Mouse (Mus musculus) liver, embryonic 14.5 days (tissue): ENCODE measurements around the gene Prpf6. TPM values are rescaled to one million over a fixed set of nuclear protein-coding genes. Genes with fewer than 3 reads are reported as not detected.

Source experiments
- ATAC-seq: fragments of 200-750 bp; cut with Nextera tagmentation; 2 replicates; pipeline ENCODE4 v1.8.0; 2017; ENCODE audit warnings: moderate number of reproducible peaks, mild to moderate bottlenecking, moderate library complexity; ENCODE audit not compliant: insufficient read depth
- DNase-seq, 3 experiments: peaks; one replicate each; pipeline ENCODE4 v3.0.0-alpha.2; 2012 to 2013; ENCODE audit warnings: low read depth in 3 of 3, low spot score in 3 of 3
- H3K27ac ChIP-seq: fragments of 300-500 bp; sonication (generic); 2 replicates; pipeline ENCODE4 v1.5.1; 2014; ENCODE audit warnings: moderate library complexity, mild to moderate bottlenecking, control low read depth, inconsistent platforms
- H3K27me3 ChIP-seq: fragments of 300-500 bp; sonication (generic); 2 replicates; pipeline ENCODE4 v1.6.1; 2014; ENCODE audit warnings: mild to moderate bottlenecking, low read length, moderate library complexity; ENCODE audit not compliant: control insufficient read depth, insufficient read depth
- H3K36me3 ChIP-seq: fragments of 300-500 bp; sonication (generic); replicated peaks from 2 replicates; pipeline ENCODE4 v1.6.1; 2014; ENCODE audit warnings: low read depth; ENCODE audit not compliant: control insufficient read depth, insufficient read depth
- H3K4me1 ChIP-seq, 2 experiments: fragments of 200-500 bp in 1 of 2; fragments of 300-500 bp in 1 of 2; sonication (generic) in 1 of 2; replicated peaks; 2 replicates each; pipeline ENCODE4 v1.6.1; 2012 to 2014; ENCODE audit warnings: antibody characterized with exemption in 1 of 2, inconsistent platforms in 1 of 2, low read length in 1 of 2; ENCODE audit not compliant: control insufficient read depth in 2 of 2, insufficient read depth in 2 of 2
- H3K4me2 ChIP-seq: fragments of 300-500 bp; sonication (generic); 2 replicates; pipeline ENCODE4 v1.6.1; 2014; ENCODE audit warnings: low read depth, mild to moderate bottlenecking, control low read depth, moderate library complexity
- H3K4me3 ChIP-seq, 2 experiments: fragments of 200-500 bp in 1 of 2; fragments of 300-500 bp in 1 of 2; sonication (generic) in 1 of 2; 2 replicates each; pipeline ENCODE4 v1.5.1; 2012 to 2014; ENCODE audit warnings: low read depth in 2 of 2, low read length in 2 of 2, mild to moderate bottlenecking in 2 of 2, control low read depth in 1 of 2, inconsistent platforms in 1 of 2, moderate library complexity in 1 of 2; ENCODE audit not compliant: insufficient read depth in 1 of 2
- H3K9ac ChIP-seq: fragments of 300-500 bp; sonication (generic); replicated peaks from 2 replicates; pipeline ENCODE4 v1.6.1; 2014; ENCODE audit warnings: mild to moderate bottlenecking, control low read depth, moderate library complexity
- H3K9me3 ChIP-seq: fragments of 300-500 bp; sonication (generic); 2 replicates; pipeline ENCODE4 v1.6.1; 2016; ENCODE audit warnings: low read length, mixed read lengths; ENCODE audit not compliant: control insufficient read depth
- CTCF ChIP-seq: IDR thresholded peaks from 2 replicates; pipeline ENCODE4 v1.5.1; 2016; ENCODE audit warnings: antibody characterized with exemption, low read depth, control low read depth
- EP300 ChIP-seq: IDR thresholded peaks from 2 replicates; pipeline ENCODE4 v1.6.1; 2016; ENCODE audit warnings: antibody characterized with exemption, low read depth
- WGBS: fragments of 180-500 bp; shearing (Covaris S2); extraction: QIAGEN DNeasy Blood & Tissue Kit; methylation state at CpG from one replicate; pipeline ENCODE4 v1.1.7; 2014; ENCODE audit not compliant: insufficient replicate concordance; 5-methylcytosine and 5-hydroxymethylcytosine counted together
- polyA plus RNA-seq, 2 experiments: library from polyadenylated mRNA; depleted of rRNA in 1 of 2; stranded (reverse) in 1 of 2; unstranded in 1 of 2; fragments of >200 nt; fragmentation: Nextera tagmentation in 1 of 2; extraction: Ambion mirVana in 1 of 2; gene quantifications; 2 replicates each; pipeline versions ENCODE4 v1.2.1 to v1.2.3; 2012 to 2014

The Prpf6 gene
- polyA plus RNA-seq, 2 experiments: 15.7 to 22.3 TPM

GRCm38 (mm10) chr2:181646626-181647472, 55.2 kb downstream of the Prpf6 start:
- DNase-seq (no peak), ATAC-seq (no peak)
- Histone ChIP-seq H3K4me2 (no peak overlapping the region), H3K36me3 (peaks cover 50% of the 10 kb centered on the region), H3K9ac (no peak overlapping the region), H3K27ac (no peak overlapping the region), H3K27me3 (no peaks in the 10 kb centered on the region), H3K4me1 (no peaks in the 10 kb centered on the region), H3K4me3 (no peak overlapping the region), H3K9me3 (no peaks in the 10 kb centered on the region)
- 84% methylated on average over 6 of the region's 6 CpGs for WGBS
- TF ChIP-seq CTCF: no peak
- no peak for TF ChIP-seq EP300

- H3K4me1 ChIP-seq: no peaks in the 10 kb centered on the region
- DNase-seq (no peak), ATAC-seq (no peak)
- no peak overlapping the region for H3K4me2 ChIP-seq
- WGBS: 83% methylated on average over 10 of the region's 10 CpGs
- no peak overlapping the region for H3K27ac ChIP-seq
- no peak for TF ChIP-seq EP300
- no peak for TF ChIP-seq CTCF
- no peak overlapping the region for H3K4me3 ChIP-seq
- H3K27me3 ChIP-seq: no peaks in the 10 kb centered on the region
- H3K36me3 ChIP-seq: peaks cover 43% of the 10 kb centered on the region
- H3K9me3 ChIP-seq: no peaks in the 10 kb centered on the region
- H3K9ac ChIP-seq: no peak overlapping the region
Measured at GRCm38 (mm10) chr2:181648926-181649325, 57.3 kb downstream of the Prpf6 start.

- H3K4me3 ChIP-seq: no peak overlapping the region
- peaks cover 23% of the 10 kb centered on the region for H3K36me3 ChIP-seq
- no peak overlapping the region for H3K9ac ChIP-seq
- H3K27me3 ChIP-seq: no peaks in the 10 kb centered on the region
- H3K4me1 ChIP-seq: no peaks in the 10 kb centered on the region
- no peaks in the 10 kb centered on the region for H3K9me3 ChIP-seq
- ATAC-seq (no peak), DNase-seq (no peak)
- no peak overlapping the region for H3K4me2 ChIP-seq
- no peak for TF ChIP-seq EP300
- TF ChIP-seq CTCF: no peak
- no peak overlapping the region for H3K27ac ChIP-seq
Measured at GRCm38 (mm10) chr2:181653065-181653464, 61.4 kb downstream of the Prpf6 start.

GRCm38 (mm10) chr2:181653523-181653922, 61.9 kb downstream of the Prpf6 start:
- Histone ChIP-seq H3K27ac (no peak overlapping the region), H3K9me3 (no peaks in the 10 kb centered on the region), H3K27me3 (no peaks in the 10 kb centered on the region), H3K9ac (no peak overlapping the region), H3K4me3 (no peak overlapping the region), H3K4me1 (no peaks in the 10 kb centered on the region), H3K4me2 (no peak overlapping the region), H3K36me3 (peaks cover 23% of the 10 kb centered on the region)
- DNase-seq (no peak), ATAC-seq (no peak)
- TF ChIP-seq EP300 (no peak), CTCF (no peak)
- 71% methylated on average over 1 of the region's 1 CpGs for WGBS

- Histone ChIP-seq H3K27me3 (no peaks in the 10 kb centered on the region), H3K4me2 (no peak within 1 kb of the TSS), H3K4me1 (peaks cover 0 to 7% of the 10 kb centered on the region in 2 experiments; a peak in 1 of 4 replicates), H3K9ac (no peak within 1 kb of the TSS), H3K36me3 (peaks cover 5% of the 10 kb centered on the region), H3K4me3 (no peak within 1 kb of the TSS), H3K27ac (no peak within 1 kb of the TSS), H3K9me3 (no peaks in the 10 kb centered on the region)
- 54% methylated on average over 3 of the region's 3 CpGs for WGBS
- DNase-seq (no peak), ATAC-seq (no peak)
- TF ChIP-seq CTCF (no peak), EP300 (no peak)
Measured at GRCm38 (mm10) chr2:181656734-181657133, 65.1 kb downstream of the Prpf6 start, which contains the start of gene Gm29797. Gm29797 (plus strand) TSS chr2:181657034.
